9 mouse cellular contexts compared by ENCODE assay signal in the genomic region with DNA sequence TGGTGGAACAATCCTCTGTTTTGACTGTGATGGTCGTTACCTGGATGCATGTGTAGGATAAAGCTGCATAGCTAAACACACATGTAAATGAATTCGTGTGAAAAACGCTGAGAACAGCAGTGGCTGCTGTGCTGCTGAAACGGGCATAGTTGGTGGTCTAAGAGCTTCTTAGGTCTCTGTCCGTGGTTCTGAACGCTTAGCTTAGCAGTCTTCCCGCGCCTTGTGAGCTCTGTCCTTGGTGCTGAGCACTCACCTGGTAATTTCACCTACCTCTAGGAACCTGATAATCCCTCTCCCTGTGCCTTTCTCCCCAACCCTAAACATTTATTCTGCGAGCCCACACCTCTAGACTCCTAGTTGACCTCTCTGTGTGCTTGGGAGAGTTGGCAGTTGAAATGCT. TPM values are rescaled to one million over a fixed set of nuclear protein-coding genes. Genes with fewer than 3 reads are reported as not detected.
DNase-seq lines count a peak whose midpoint lies in the region; ATAC-seq and TF ChIP-seq lines count a peak whose summit lies in the region.
"Had no signal": no experiment of that assay in that cellular context is flagged by ENCODE, and none has a peak within 500 bp of the region (broad histone marks: within the 10 kb centered on the region; RNA-seq: fewer than 3 reads in every experiment).

No protein-coding gene starts in this region.

- H3K4me3 ChIP-seq in midbrain, postnatal 0 days (ENCODE audit: low read depth, low read length): no peak overlapping the region
- no peak overlapping the region for H3K4me3 ChIP-seq in midbrain, embryonic 10.5 days
- H3K4me3 ChIP-seq: midbrain, embryonic 12.5 days had no signal

- no peak overlapping the region for H3K27ac ChIP-seq in midbrain, postnatal 0 days (ENCODE audit: low read depth, low read length)
- H3K27ac ChIP-seq in midbrain, embryonic 10.5 days (replicated peaks): no peak overlapping the region
- H3K27ac ChIP-seq: midbrain, embryonic 12.5 days had no signal

- TF ChIP-seq CTCF in midbrain, postnatal 0 days (IDR thresholded peaks at IDR 0.05): no peak

- H3K9ac ChIP-seq in midbrain, postnatal 0 days (replicated peaks; ENCODE audit: low read length, poor library complexity, severe bottlenecking): no peak overlapping the region
- H3K9ac ChIP-seq: midbrain, embryonic 12.5 days had no signal

- H3K4me2 ChIP-seq in midbrain, postnatal 0 days (ENCODE audit: low read depth, low read length, poor library complexity, severe bottlenecking): no peak overlapping the region
- H3K4me2 ChIP-seq: midbrain, embryonic 12.5 days had no signal

- 6% methylated on average over 9 of the region's 9 CpGs for WGBS in midbrain, postnatal 0 days
- 5% methylated on average over 9 of the region's 9 CpGs for WGBS in midbrain, embryonic 10.5 days

- no peaks in the 10 kb centered on the region for H3K36me3 ChIP-seq in midbrain, postnatal 0 days (ENCODE audit: insufficient read depth, low read length)
- no peaks in the 10 kb centered on the region for H3K36me3 ChIP-seq in midbrain, embryonic 10.5 days
- H3K36me3 ChIP-seq: midbrain, embryonic 12.5 days had no signal

- H3K9me3 ChIP-seq in midbrain, postnatal 0 days (ENCODE audit: low read length): no peaks in the 10 kb centered on the region
- H3K9me3 ChIP-seq in midbrain, embryonic 10.5 days (replicated peaks): no peaks in the 10 kb centered on the region
- H3K9me3 ChIP-seq: midbrain, embryonic 12.5 days had no signal

- no peaks in the 10 kb centered on the region for H3K4me1 ChIP-seq in midbrain, postnatal 0 days (ENCODE audit: insufficient read depth, low read length)
- H3K4me1 ChIP-seq in midbrain, embryonic 10.5 days: no peaks in the 10 kb centered on the region
- H3K4me1 ChIP-seq: midbrain, embryonic 12.5 days had no signal

- DNase-seq in adrenal gland, postnatal 25 days: peak; percentile 36
- DNase-seq in adrenal gland, postnatal 4 days (ENCODE audit: low spot score in 2 of 2): no peak
- peak; percentile 37 for DNase-seq in midbrain, postnatal 0 days (ENCODE audit: low spot score)
- DNase-seq in midbrain, embryonic 10.5 days (ENCODE audit: low spot score): no peak
- DNase-seq in hindlimb bud, embryonic 11.5 days (ENCODE audit: extremely low spot score, low read depth, low spot score): peak; percentile 53
- peak; percentile 77 for DNase-seq in retina, embryonic 14.5 days (ENCODE audit: low spot score)
- DNase-seq in frontal cortex, adult 2 months (ENCODE audit: extremely low spot score in 1 of 2, low spot score in 1 of 2): no peak
- no peak for DNase-seq in cerebellum, postnatal 36 days

- ATAC-seq in midbrain, postnatal 0 days (ENCODE audit: low FRiP score): no peak

- no peaks in the 10 kb centered on the region for H3K27me3 ChIP-seq in midbrain, postnatal 0 days (ENCODE audit: insufficient read depth, low read length)
- H3K27me3 ChIP-seq in midbrain, embryonic 10.5 days (ENCODE audit: low read depth, poor library complexity, severe bottlenecking): no peaks in the 10 kb centered on the region

RNA-seq across cellular contexts. Expression of a gene that starts 4.0 kb away (rescaled TPM):
- total RNA-seq in adrenal gland, postnatal 25 days (2021): 2.3 and 4.2 TPM in 2 replicates
- 1 to 10 TPM; 4.8 TPM for total RNA-seq in adrenal gland, postnatal 4 days (2021)
- 0.82 TPM in 1 of 2 replicates, not detected in the other for total RNA-seq in midbrain, postnatal 0 days (2014; rRNA removed)
- polyA plus RNA-seq in midbrain, postnatal 0 days (2015; fragmentation: Nextera tagmentation; extraction: Ambion mirVana): not detected in 2 replicates
- polyA plus RNA-seq in midbrain, embryonic 10.5 days (2016; fragmentation: Nextera tagmentation; extraction: Ambion mirVana): not detected in 2 replicates
- 0.68 and 0.86 TPM in 2 replicates for polyA plus RNA-seq in frontal cortex, adult 2 months (2012; rRNA removed)
- polyA plus RNA-seq: midbrain, embryonic 12.5 days had no signal

RNA-seq across cellular contexts. Expression of a gene that starts 9.8 kb away (rescaled TPM):
- 0.33 TPM in 1 of 2 replicates, not detected in the other for total RNA-seq in adrenal gland, postnatal 25 days (2021)
- under 1 TPM; 0.20 to 0.48 TPM for total RNA-seq in adrenal gland, postnatal 4 days (2021)
- 0.19 TPM in 1 of 2 replicates, not detected in the other for total RNA-seq in midbrain, postnatal 0 days (2014; rRNA removed)
- 0.10 and 0.12 TPM in 2 replicates for polyA plus RNA-seq in midbrain, postnatal 0 days (2015; fragmentation: Nextera tagmentation; extraction: Ambion mirVana)
- not detected in 2 replicates for polyA plus RNA-seq in midbrain, embryonic 10.5 days (2016; fragmentation: Nextera tagmentation; extraction: Ambion mirVana)
- 0.06 and 0.22 TPM in 2 replicates for polyA plus RNA-seq in frontal cortex, adult 2 months (2012; rRNA removed)
- polyA plus RNA-seq: midbrain, embryonic 12.5 days had no signal

RNA-seq across cellular contexts. Expression of a gene that starts 14.6 kb away (rescaled TPM):
- total RNA-seq in adrenal gland, postnatal 25 days (2021): 3.5 TPM in 1 of 2 replicates, not detected in the other
- 1 to 10 TPM; 1.0 to 1.8 TPM for total RNA-seq in adrenal gland, postnatal 4 days (2021)
- 0.82 TPM in 1 of 2 replicates, not detected in the other for total RNA-seq in midbrain, postnatal 0 days (2014; rRNA removed)
- not detected in 2 replicates for polyA plus RNA-seq in midbrain, postnatal 0 days (2015; fragmentation: Nextera tagmentation; extraction: Ambion mirVana)
- polyA plus RNA-seq in midbrain, embryonic 10.5 days (2016; fragmentation: Nextera tagmentation; extraction: Ambion mirVana): not detected in 2 replicates
- 0.86 TPM in 1 of 2 replicates, not detected in the other for polyA plus RNA-seq in frontal cortex, adult 2 months (2012; rRNA removed)
- polyA plus RNA-seq: midbrain, embryonic 12.5 days had no signal

RNA-seq across cellular contexts. Expression of a gene that starts 25.4 kb away (rescaled TPM):
- total RNA-seq in adrenal gland, postnatal 25 days (2021): not detected in 2 replicates
- under 1 TPM; 0.56 to 0.59 TPM for total RNA-seq in adrenal gland, postnatal 4 days (2021)
- total RNA-seq in midbrain, postnatal 0 days (2014; rRNA removed): not detected in 2 replicates
- not detected in 2 replicates for polyA plus RNA-seq in midbrain, postnatal 0 days (2015; fragmentation: Nextera tagmentation; extraction: Ambion mirVana)
- not detected in 2 replicates for polyA plus RNA-seq in midbrain, embryonic 10.5 days (2016; fragmentation: Nextera tagmentation; extraction: Ambion mirVana)
- 0.30 and 0.55 TPM in 2 replicates for polyA plus RNA-seq in frontal cortex, adult 2 months (2012; rRNA removed)
- polyA plus RNA-seq: midbrain, embryonic 12.5 days had no signal

RNA-seq across cellular contexts. Expression of a gene that starts 36.2 kb away (rescaled TPM):
- not detected in 2 replicates for total RNA-seq in adrenal gland, postnatal 25 days (2021)
- not detected for total RNA-seq in adrenal gland, postnatal 4 days (2021)
- not detected in 2 replicates for total RNA-seq in midbrain, postnatal 0 days (2014; rRNA removed)
- not detected in 2 replicates for polyA plus RNA-seq in midbrain, postnatal 0 days (2015; fragmentation: Nextera tagmentation; extraction: Ambion mirVana)
- polyA plus RNA-seq in midbrain, embryonic 10.5 days (2016; fragmentation: Nextera tagmentation; extraction: Ambion mirVana): not detected in 2 replicates
- 0.30 TPM in 1 of 2 replicates, not detected in the other for polyA plus RNA-seq in frontal cortex, adult 2 months (2012; rRNA removed)
- polyA plus RNA-seq: midbrain, embryonic 12.5 days had no signal

Comparison
In these comparisons a context has a peak if more than half of its experiments do, and no peak if none do; other contexts are left out.
1. DNase-seq: peak in adrenal gland, postnatal 25 days (single experiment), midbrain, postnatal 0 days (single experiment), hindlimb bud, embryonic 11.5 days (single experiment) and retina, embryonic 14.5 days (single experiment); none in adrenal gland, postnatal 4 days (0 of 2), midbrain, embryonic 10.5 days (single experiment), frontal cortex, adult 2 months (0 of 2) and cerebellum, postnatal 36 days (0 of 2).